28 mouse cellular contexts compared by ENCODE assay signal in genomic region chr13:44178006-44178405, GRCm38 (mm10).
"Had no signal": no experiment of that assay in that cellular context is flagged by ENCODE, and none has a peak within 500 bp of the region (broad histone marks: within the 10 kb centered on the region; RNA-seq: fewer than 3 reads in every experiment).

No protein-coding gene starts in this region.

- H3K36me3 ChIP-seq: embryonic facial prominence, embryonic 12.5 days; embryonic facial prominence, embryonic 13.5 days; embryonic facial prominence, embryonic 15.5 days; forebrain, embryonic 10.5 days; forebrain, embryonic 12.5 days; forebrain, embryonic 15.5 days had no signal

- H3K4me2 ChIP-seq: embryonic facial prominence, embryonic 12.5 days; embryonic facial prominence, embryonic 13.5 days; embryonic facial prominence, embryonic 15.5 days; forebrain, embryonic 12.5 days; forebrain, embryonic 13.5 days; forebrain, embryonic 15.5 days; heart, embryonic 11.5 days had no signal

- H3K27ac ChIP-seq: embryonic facial prominence, embryonic 12.5 days; embryonic facial prominence, embryonic 13.5 days; forebrain, embryonic 10.5 days; forebrain, embryonic 12.5 days; forebrain, embryonic 13.5 days; forebrain, embryonic 15.5 days; gastrocnemius, adult 2 months; heart, adult 2 months had no signal

- H3K9me3 ChIP-seq: embryonic facial prominence, embryonic 12.5 days; embryonic facial prominence, embryonic 13.5 days; embryonic facial prominence, embryonic 15.5 days; forebrain, embryonic 10.5 days; forebrain, embryonic 12.5 days; forebrain, embryonic 13.5 days; forebrain, embryonic 15.5 days had no signal

- H3K4me3 ChIP-seq: embryonic facial prominence, embryonic 12.5 days; embryonic facial prominence, embryonic 13.5 days; embryonic facial prominence, embryonic 15.5 days; erythroblast, embryonic 14.5 days; forebrain, embryonic 10.5 days; forebrain, embryonic 12.5 days; forebrain, embryonic 13.5 days; forebrain, embryonic 15.5 days; gastrocnemius, adult 2 months; heart, adult 2 months had no signal

- H3K9ac ChIP-seq: embryonic facial prominence, embryonic 12.5 days; embryonic facial prominence, embryonic 13.5 days; embryonic facial prominence, embryonic 15.5 days; forebrain, embryonic 12.5 days; forebrain, embryonic 13.5 days; forebrain, embryonic 15.5 days; forebrain, postnatal 0 days had no signal

- ATAC-seq: forebrain, embryonic 13.5 days; forebrain, embryonic 14.5 days; forebrain, embryonic 15.5 days; forebrain, embryonic 16.5 days; forebrain, postnatal 0 days had no signal

- H3K27me3 ChIP-seq: embryonic facial prominence, embryonic 12.5 days; embryonic facial prominence, embryonic 13.5 days; embryonic facial prominence, embryonic 15.5 days; forebrain, embryonic 13.5 days; forebrain, embryonic 15.5 days had no signal

- DNase-seq: cerebellum, adult 18-20 months; cerebellum, adult 2 months; cerebellum, adult 8-10 months; cerebellum, adult 9-10 months; cerebellum, adult 9-11 months; cerebellum, postnatal 10 days; cerebellum, postnatal 14 days; cerebellum, postnatal 25 days; embryo, embryonic 11 days; forebrain, postnatal 0 days; gastrocnemius, adult 2 months; gastrocnemius, postnatal 10 days; gastrocnemius, postnatal 14 days; gastrocnemius, postnatal 25 days; gastrocnemius, postnatal 36 days; heart, adult 18-20 months; heart, adult 2 months had no signal
